Mouse (Mus musculus) thymus, adult 2 months (tissue): ENCODE measurements around the gene Fam214a.

Experiments used
- CTCF ChIP-seq: fragments of 200-500 bp; IDR thresholded peaks from 2 replicates; pipeline ENCODE4 v1.5.1; 2012; ENCODE audit warnings: mild to moderate bottlenecking, control low read depth, low read length, moderate library complexity, borderline replicate concordance; ENCODE audit not compliant: control insufficient read depth, poor library complexity, insufficient read depth; ENCODE audit errors: extremely low read depth
- POLR2A ChIP-seq: fragments of 200-500 bp; IDR thresholded peaks from 2 replicates; pipeline ENCODE4 v1.6.1; 2012; ENCODE audit warnings: mild to moderate bottlenecking, low read length, control low read depth, moderate library complexity; ENCODE audit not compliant: control insufficient read depth, poor library complexity, insufficient read depth; ENCODE audit errors: extremely low read depth

DNA sequence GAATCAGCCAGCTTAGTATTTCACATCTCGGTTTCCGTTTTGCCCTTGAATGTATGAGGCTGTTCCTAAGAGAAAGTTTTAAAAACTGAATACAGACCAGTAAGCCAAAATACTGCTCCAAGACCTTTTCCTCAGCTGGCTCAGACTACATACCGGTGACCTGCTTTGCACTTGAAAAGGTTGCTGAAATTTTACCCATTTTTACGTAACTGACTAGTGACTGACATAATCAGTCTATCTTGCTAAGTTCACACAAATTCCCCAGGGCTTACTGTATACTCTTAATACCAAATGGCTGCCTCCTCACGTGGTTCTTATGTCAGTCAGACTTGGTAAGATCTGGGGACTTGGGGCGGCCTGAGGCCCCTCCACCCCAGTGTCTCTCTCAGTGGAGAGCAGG is 66.5 kb downstream of the Fam214a start:
- no peak for TF ChIP-seq POLR2A
- TF ChIP-seq CTCF = no peak
